Mouse (Mus musculus) liver, postnatal 0 days (tissue): ENCODE results near the gene Gpr173.

ENCODE experiments used
- CTCF ChIP-seq: sonication (generic); IDR thresholded peaks from 2 replicates; pipeline ENCODE4 v1.5.1; 2016; ENCODE audit warnings: antibody characterized with exemption, low read depth
- EP300 ChIP-seq: IDR thresholded peaks from 2 replicates; pipeline ENCODE4 v1.6.1; 2016; ENCODE audit warnings: antibody characterized with exemption, low read depth, mild to moderate bottlenecking

GRCm38 (mm10) chrX:152327689-152328052 lies 40.8 kb downstream of the Gpr173 start:
- TF ChIP-seq CTCF (no peak), EP300 (no peak)
